Mouse (Mus musculus) right cerebral cortex, postnatal 14 days (tissue): ENCODE data around the gene Dcaf17.

Experiments
- DNase-seq: peaks from one replicate; pipeline ENCODE4 v3.0.0; 2022

The Dcaf17 gene

GRCm38 (mm10) chr2:71055300-71056114 lies at the start of gene Dcaf17, which contains the start of gene Mettl8:
Gene Dcaf17 (plus strand): TSS chr2:71055328.
Gene Mettl8 (minus strand): TSS chr2:71055583.
- peak; percentile 92 for DNase-seq

DNA sequence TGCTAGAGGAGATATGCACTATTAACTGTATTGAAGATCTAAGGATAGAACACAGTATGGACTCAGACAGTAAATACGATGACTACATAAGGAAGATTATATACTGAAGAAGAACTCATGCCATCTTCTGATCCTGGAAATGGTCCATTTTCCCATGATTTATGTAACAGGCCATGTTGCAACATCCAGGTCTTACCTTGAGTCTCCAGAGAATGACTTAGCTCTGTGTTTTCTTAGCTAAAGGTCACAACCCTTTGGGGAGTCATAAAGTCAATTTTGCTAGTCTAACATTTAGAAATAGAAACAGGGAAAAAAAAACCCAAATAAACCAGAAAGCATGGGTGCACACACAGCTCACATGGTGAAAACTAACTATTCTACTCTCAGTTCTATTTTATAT lies 43.3 kb upstream of the Dcaf17 start:
- DNase-seq = no peak

DNA sequence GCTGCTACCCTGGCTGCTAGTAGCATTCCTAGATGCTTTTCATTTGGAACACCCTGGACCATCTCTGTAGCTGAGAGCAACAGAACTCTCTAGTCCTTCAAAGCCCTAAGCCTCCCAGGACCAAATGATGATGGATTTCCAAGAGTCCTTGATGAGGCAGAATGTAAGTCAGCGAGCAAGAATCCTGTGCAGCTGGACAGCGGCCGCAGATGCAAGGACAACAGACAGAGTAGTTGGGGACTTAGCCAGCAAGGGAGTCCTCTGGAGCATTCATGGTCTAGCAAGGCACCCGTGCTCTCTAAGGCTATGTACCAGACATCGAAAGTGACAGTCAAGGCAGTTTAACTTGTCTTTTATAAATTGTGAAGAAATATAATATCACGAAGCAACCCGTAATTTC lies 41.6 kb upstream of the Dcaf17 start:
- DNase-seq = no peak

GRCm38 (mm10) chr2:71019277-71019676 lies 35.9 kb upstream of the Dcaf17 start:
- no peak for DNase-seq

- no peak for DNase-seq
Measured at GRCm38 (mm10) chr2:71019704-71020375, 35.3 kb upstream of the Dcaf17 start.

GRCm38 (mm10) chr2:71020674-71021073 lies 34.5 kb upstream of the Dcaf17 start:
- no peak for DNase-seq

DNA sequence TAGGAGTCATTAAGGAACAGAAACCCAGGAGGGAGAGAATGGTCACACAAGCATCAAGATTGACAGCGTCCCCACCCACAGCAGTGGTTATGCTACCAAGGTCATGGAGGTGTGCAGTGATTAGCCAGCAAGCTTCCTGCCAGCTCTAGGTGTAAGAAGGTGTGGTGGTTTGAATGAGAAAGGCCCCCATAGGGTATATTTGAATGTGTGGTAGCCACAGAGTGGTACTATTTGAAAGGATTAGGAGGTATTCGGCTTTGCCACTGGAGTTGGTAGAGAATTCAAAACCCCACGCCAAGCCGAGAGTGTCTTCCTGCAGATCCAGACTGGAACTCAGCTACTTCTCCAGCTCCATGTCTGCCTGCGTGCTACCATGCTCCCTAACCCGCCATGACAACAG lies 32.1 kb upstream of the Dcaf17 start:
- no peak for DNase-seq

DNA sequence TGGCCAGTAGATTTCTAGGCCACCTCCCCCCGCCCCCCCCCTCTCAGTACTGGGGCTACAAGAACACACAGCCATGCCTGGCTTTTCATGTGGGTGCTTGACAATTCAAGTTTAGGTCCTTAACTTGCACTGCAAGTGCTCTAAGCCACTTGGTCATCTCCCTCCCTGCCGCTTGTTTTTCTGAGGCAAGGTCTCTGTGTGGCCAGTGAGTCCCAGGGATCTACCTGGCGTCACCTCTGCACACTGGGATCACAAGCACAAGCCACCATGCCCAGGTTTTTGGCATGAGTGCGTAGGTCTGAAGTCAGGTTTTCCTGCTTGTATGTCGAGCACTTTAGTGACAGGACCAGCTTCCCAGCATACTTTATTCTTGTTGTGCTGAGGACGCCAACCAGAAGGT lies 31.1 kb upstream of the Dcaf17 start:
- DNase-seq = no peak

GRCm38 (mm10) chr2:71025576-71026315 lies 29.4 kb upstream of the Dcaf17 start:
- DNase-seq = no peak

GRCm38 (mm10) chr2:71026787-71027186 lies 28.3 kb upstream of the Dcaf17 start:
- DNase-seq = no peak

DNA sequence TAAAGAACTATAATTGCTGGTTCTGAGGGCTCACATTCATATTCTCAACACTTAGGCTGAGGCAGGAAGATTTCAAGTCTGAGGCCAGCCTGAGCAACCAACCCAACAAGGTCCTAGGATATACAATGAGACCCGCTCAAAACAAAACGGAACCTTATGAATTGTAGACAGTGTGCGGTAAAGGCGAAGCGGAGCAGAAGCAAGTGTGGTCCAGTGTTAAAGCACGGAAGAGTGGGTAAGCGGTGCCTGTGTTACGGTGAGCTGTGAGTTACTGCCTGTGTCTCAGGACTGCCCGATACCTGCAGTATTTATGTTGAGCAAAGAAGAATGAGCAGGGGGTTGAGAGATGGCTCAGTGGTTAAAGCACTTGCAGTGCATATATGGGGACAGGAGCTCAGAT lies 27.5 kb upstream of the Dcaf17 start:
- DNase-seq = no peak

DNA sequence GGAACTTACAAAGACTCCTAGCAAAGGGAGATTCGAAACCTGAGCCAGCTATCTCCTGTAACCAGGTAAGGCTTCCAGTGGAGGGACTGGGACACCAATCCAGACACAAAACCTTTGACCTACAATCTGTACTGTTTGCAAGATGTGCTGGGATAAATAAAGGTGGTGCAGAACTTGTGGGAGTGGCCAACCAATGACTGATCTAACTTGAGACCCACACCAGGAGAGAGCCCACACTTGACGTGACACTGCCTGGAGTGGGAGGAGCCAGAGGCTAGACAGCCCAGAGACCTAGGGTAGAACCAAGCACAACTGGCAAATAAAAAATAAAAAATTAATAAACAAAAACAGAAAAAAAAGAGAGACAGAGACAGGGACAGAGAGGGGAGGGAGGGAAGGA lies 24.5 kb upstream of the Dcaf17 start:
- no peak for DNase-seq

DNA sequence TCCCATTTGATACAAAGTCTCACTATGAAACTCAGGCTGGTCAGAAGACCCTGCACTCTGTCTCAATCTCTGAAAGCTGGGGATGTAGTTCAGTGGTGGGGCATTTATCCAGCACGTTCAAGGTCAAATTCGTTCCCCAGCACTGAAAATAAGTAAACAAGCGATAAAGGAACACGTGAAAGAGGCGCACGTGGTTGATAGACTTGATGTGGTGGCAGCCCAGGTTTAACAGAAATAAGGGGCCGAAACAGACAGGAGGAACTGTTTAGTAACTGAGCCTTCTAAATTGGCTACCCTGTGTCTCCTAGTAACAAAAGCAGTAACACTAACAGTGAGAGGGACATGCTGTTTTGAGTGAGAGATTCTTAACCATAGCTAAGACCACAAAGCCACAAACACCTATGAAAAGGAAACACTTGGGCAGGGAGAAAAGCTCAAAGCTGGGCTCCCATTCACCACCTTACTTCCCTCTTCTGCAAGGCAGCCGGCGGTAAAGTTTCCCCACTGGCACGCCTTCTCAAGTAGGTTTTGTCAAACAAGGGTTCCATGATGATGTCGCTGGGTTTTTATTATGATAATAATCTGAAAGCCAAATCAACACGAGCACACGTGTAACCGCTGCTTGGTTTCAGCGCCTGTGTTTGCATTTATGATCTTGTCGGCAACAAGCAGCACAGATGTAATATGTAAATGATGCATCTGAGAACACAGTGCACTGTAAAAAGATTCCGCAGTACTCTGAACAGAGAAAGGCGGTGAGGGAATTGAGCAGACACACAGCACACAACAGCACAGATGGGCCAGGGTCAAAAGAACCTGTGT lies 22.9 kb upstream of the Dcaf17 start:
- DNase-seq = no peak

GRCm38 (mm10) chr2:71033014-71033413 lies 22.1 kb upstream of the Dcaf17 start:
- no peak for DNase-seq

GRCm38 (mm10) chr2:71033987-71034386 lies 21.1 kb upstream of the Dcaf17 start:
- no peak for DNase-seq

GRCm38 (mm10) chr2:71037447-71037846 lies 17.7 kb upstream of the Dcaf17 start:
- DNase-seq = no peak

DNA sequence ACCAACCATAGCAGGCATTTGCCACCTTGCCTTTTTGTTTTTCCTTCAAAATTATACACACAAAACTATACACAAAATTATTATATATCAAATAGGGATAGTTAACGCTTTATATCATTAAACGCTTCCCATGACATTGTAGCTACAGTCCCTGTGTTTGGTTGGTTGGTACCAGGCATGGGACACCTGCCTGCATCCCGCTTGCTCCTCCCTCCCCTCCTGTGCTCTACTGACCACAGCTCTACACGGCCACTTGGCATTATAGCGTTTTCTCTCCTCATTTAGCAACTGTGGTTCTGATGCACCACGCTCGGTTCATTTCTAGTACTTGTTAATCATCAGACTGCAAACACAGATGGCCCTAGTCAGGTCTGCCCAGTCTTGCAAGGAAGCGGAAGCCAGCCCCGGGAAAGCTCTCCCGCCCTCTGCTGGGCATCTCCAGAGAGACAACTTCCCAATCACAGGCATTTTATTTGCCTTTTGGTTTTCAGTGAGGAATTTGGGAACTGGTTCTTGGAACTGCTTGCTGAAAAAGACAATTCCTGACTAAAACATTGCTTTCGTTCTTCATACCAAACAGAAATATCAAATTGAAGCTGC lies 15.5 kb upstream of the Dcaf17 start:
- peak; percentile 85 for DNase-seq

DNA sequence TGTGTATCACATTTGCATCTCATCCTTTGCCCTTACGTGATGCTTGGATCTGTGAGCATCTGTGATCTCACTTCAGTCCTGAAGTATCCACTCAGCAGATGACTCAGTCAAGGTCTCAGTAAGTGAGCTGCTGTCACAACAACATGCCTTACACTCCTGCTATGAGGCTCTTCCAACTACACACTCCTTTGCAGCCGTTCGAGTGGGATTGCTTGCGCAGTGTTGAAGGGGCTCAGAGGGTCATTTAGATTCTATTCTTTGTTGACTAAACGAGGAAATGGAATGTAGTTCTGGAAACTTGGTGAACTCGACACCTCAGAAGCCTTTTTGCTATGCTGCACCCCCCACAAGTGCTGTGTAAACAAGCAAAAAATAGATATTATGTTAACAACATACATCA lies 9.0 kb upstream of the Dcaf17 start:
- no peak for DNase-seq

DNA sequence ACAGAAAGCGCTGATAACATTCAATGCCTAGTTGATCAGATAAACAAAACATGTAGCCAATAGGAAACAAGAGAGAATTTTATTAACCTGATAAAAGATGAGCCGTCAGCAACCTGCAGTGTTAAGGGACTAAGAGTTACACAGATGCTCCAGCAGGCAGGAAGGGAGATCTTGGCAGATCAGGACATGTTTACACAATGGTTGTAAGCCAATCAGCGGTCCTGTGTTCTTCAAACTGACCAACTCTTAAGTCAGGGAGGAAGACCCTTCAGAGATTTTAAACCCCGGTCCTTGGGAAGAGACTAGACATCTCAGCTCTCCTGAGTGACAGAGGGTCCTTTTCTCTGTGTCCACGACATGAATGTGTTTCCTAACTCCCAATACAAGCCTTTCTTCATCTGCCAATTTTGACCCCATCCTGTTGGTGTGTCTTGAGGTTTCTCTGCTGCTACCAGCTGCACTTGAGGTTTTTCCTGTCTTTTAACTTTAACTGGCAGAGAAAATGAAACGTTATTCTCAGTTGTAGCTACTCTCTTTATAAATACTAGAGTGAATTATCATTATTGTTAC lies 8.3 kb upstream of the Dcaf17 start:
- no peak for DNase-seq

DNA sequence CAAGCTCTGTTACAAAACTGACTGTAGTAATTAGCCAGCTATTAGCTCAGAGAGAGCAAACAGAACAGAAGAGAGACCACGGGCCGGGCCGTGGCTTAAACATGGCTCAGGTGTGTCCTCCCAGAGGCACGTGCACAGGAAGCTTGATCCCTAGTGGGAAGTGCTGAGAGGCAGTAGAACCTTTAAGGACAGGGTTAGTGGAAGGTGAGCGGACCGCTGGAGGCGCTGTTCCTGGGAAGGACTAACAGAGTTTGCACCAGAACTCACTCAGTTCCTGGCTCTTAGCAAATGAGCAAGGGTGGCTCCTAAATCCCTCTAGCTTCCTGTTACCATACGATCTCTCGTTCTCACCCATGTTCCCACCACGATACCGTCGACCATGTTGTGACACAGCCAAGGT lies 6.2 kb upstream of the Dcaf17 start:
- no peak for DNase-seq

DNA sequence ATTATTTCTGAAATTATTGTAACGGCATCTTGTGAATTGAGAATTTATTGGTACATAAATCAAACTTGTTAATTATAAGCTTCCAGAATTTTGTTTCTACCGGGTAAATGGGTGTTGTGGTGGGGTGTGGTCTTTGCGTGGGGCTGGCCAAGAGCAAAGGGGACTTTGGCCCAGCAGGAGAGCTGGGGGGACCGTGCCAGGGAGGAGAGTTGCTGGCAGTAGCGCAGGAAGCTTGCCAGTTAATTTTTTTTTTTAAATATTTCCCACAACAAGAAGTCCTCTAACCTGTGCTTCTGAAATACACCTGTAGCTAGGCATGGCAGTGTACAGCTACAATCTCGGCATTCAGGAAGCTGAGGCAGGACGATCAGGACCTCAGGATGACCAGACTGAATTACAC lies 4.6 kb upstream of the Dcaf17 start:
- no peak for DNase-seq

GRCm38 (mm10) chr2:71054716-71055115 lies 412 bp upstream of the Dcaf17 start:
- no peak for DNase-seq
